Mouse (Mus musculus) liver, embryonic 18 days (tissue): Measurements from ENCODE around the gene Pex3. TPM values are rescaled to one million over a fixed set of nuclear protein-coding genes. Genes with fewer than 3 reads are reported as not detected.

ENCODE experiments used
- polyA plus RNA-seq: library from polyadenylated mRNA; depleted of rRNA; stranded (reverse); fragments of >200 nt; gene quantifications from 2 replicates; pipeline ENCODE4 v1.2.3, GENCODE M21; 2012; rRNA removed

Gene Pex3
- polyA plus RNA-seq = 9.5 and 9.8 TPM in 2 replicates

GRCm38 (mm10) chr10:13552646-13553497 is at the start of gene Pex3, which contains the start of gene Adat2:
Pex3 (minus strand) TSS chr10:13553142.
Adat2 (plus strand) TSS chr10:13552894.

DNA sequence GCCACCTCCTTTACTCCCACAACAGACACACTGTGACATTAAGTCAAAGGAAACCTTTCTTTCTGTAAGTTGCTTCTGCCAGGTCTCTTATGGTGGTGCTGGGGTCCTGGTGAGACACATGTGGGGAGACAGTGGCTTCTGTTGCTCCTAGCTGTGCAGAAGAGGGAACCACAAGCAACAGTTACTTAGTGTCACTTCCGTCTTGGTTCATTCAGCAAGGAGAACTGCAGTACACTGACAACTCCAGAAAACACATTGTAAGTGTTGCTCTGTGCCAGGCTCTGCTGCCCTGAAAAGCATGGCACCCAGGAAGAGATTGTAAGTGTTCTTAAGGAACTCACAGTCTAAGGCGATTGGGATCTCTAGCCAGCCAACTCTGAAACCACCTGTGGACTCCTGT is 53.6 kb downstream of the Pex3 start, which contains the start of gene Fuca2:
Gene Fuca2 (plus strand): TSS at position 210 of the 400 bp plus-strand sequence.

Other genes starting within 250 kb of the Pex3 start
- gene Phactr2, start 78.7 kb downstream of the Pex3 start, polyA plus RNA-seq = 1.8 and 2.2 TPM in 2 replicates
- 14.1 and 15.7 TPM in 2 replicates for gene Fuca2, start 53.6 kb downstream of the Pex3 start, polyA plus RNA-seq
- gene Adat2, start 248 bp downstream of the Pex3 start, polyA plus RNA-seq = 2.9 and 3.5 TPM in 2 replicates